Mouse (Mus musculus) activated CD4-positive, CD25-positive, alpha-beta regulatory T cell (primary cell): ENCODE measurements around the gene Armcx5. TPM values are rescaled to one million over a fixed set of nuclear protein-coding genes. Genes with fewer than 3 reads are reported as not detected.

Experiments used
- polyA plus RNA-seq, 2 experiments: library from polyadenylated mRNA; unstranded; fragments of 100-300 nt; shearing (Covaris generic); gene quantifications; one replicate each; pipeline ENCODE4 v1.2.1; 2017

The Armcx5 gene
- polyA plus RNA-seq = 10 to 100 TPM; 11.2 to 19.8 TPM

GRCm38 (mm10) chrX:135742304-135743055, at the start of gene Armcx5, which contains the start of gene Gprasp1:
Gene Armcx5, plus strand, starts transcription at chrX:135742733.
Gene Gprasp1, plus strand, starts transcription at chrX:135742733.

GRCm38 (mm10) chrX:135693633-135694032, 48.9 kb upstream of the Armcx5 start, which contains the start of gene Tcp11x2:
Gene Tcp11x2, minus strand, starts transcription at chrX:135693790.

GRCm38 (mm10) chrX:135725161-135725560, 17.4 kb upstream of the Armcx5 start, which contains the start of gene Tmsb15a:
Gene Tmsb15a, minus strand, starts transcription at chrX:135725261.

Other genes with a start within 250 kb of the Armcx5 start
- gene AV320801, start 248.1 kb upstream of the Armcx5 start, polyA plus RNA-seq = not detected
- not detected for gene Nxf7, start 144.0 kb upstream of the Armcx5 start, polyA plus RNA-seq
- not detected for gene Prame, start 115.0 kb upstream of the Armcx5 start, polyA plus RNA-seq
- gene Tcp11x2, start 48.9 kb upstream of the Armcx5 start, polyA plus RNA-seq = not detected
- gene Tmsb15a, start 17.5 kb upstream of the Armcx5 start, polyA plus RNA-seq = not detected
- 10 to 100 TPM; 11.9 to 20.2 TPM for gene Gprasp1, start within 50 bp of the Armcx5 start, polyA plus RNA-seq
- gene Bhlhb9, start 54.9 kb downstream of the Armcx5 start, polyA plus RNA-seq = 10 to 100 TPM; 25.3 to 27.9 TPM
- 1 to 10 TPM; 2.9 to 3.4 TPM for gene Gprasp2, start 96.3 kb downstream of the Armcx5 start, polyA plus RNA-seq